Mouse (Mus musculus): ENCODE data around the gene Taz. TPM values are rescaled to one million over a fixed set of nuclear protein-coding genes. Genes with fewer than 3 reads are reported as not detected.
A peak's percentile ranks its signal among the peaks of the same experiment; 100 is the strongest.

The Taz gene
- total and polyA plus RNA-seq, 3 experiments = 28.0 to 34.1 TPM; not detected in 1

- TF ChIP-seq MYC (IDR thresholded peaks at IDR 0.05; ENCODE audit: low read depth, low read length) (peak; percentile 95), TAL1 (IDR thresholded peaks at IDR 0.05; ENCODE audit: low read length) (no peak), MEF2A (IDR thresholded peaks at IDR 0.05; ENCODE audit: extremely low read depth, insufficient replicate concordance, low read depth, low read length, poor library complexity, severe bottlenecking) (no peak), CTCF (IDR thresholded peaks at IDR 0.05 in 2 of 3, conservative IDR thresholded peaks at IDR 0.05 in 1 of 3; ENCODE audit: control insufficient read depth in 1 of 3, insufficient read depth in 1 of 3, low read depth in 2 of 3, low read length in 3 of 3, poor library complexity in 1 of 3, severe bottlenecking in 1 of 3) (no peak), RCOR1 (IDR thresholded peaks at IDR 0.05; ENCODE audit: low read depth, low read length) (no peak), TBP (IDR thresholded peaks at IDR 0.05; ENCODE audit: low read depth, low read length) (no peak), RAD21 (IDR thresholded peaks at IDR 0.05; ENCODE audit: low read depth, low read length) (no peak), MAX (IDR thresholded peaks at IDR 0.05; ENCODE audit: low read length) (peak; percentile 91)
These were observed 12.0 kb upstream of the Taz start (continued) for GRCm38 (mm10) chrX:74269736-74270061.

GRCm38 (mm10) chrX:74270062-74270901 lies 11.4 kb upstream of the Taz start, which contains the start of gene Rpl10:
Rpl10 (plus strand) TSS chrX:74270812.
- H3K27me3 ChIP-seq (ENCODE audit: control insufficient read depth in 1 of 2, insufficient read depth in 2 of 2, low read length in 2 of 2) = no peaks in the 10 kb centered on the region
- peak; percentile 96 for DNase-seq (ENCODE audit: low read depth, low spot score)
- peak; percentile 82 for TF ChIP-seq MAX (IDR thresholded peaks at IDR 0.05; ENCODE audit: low read length)
- TF ChIP-seq POLR2A (IDR thresholded peaks at IDR 0.05; ENCODE audit: control insufficient read depth in 1 of 2, insufficient read depth in 1 of 2, low read depth in 1 of 2, low read length in 2 of 2, poor library complexity in 1 of 2) = peak in 1 of 2 experiments; percentile 97
- peak; percentile 78 for TF ChIP-seq KAT2A (conservative IDR thresholded peaks at IDR 0.05; ENCODE audit: low read depth, low read length)
- TF ChIP-seq CHD1 (IDR thresholded peaks at IDR 0.05; ENCODE audit: low read depth, low read length) = no peak
- no peak for TF ChIP-seq MEF2A (IDR thresholded peaks at IDR 0.05; ENCODE audit: extremely low read depth, insufficient replicate concordance, low read depth, low read length, poor library complexity, severe bottlenecking)
- TF ChIP-seq MYC (IDR thresholded peaks at IDR 0.05; ENCODE audit: low read depth, low read length) = peak; percentile 72; the same call in 1 of the 2 replicates
- TF ChIP-seq NRF1 (IDR thresholded peaks at IDR 0.05; ENCODE audit: insufficient read depth, low read depth, low read length, poor library complexity, severe bottlenecking) = peak; percentile 95
- TF ChIP-seq UBTF (IDR thresholded peaks at IDR 0.05; ENCODE audit: borderline replicate concordance, insufficient read depth, low read depth, low read length) = no peak
- TF ChIP-seq TCF12 (IDR thresholded peaks at IDR 0.05; ENCODE audit: low read depth, low read length) = peak; percentile 81
- peak; percentile 32; the same call in 1 of the 2 replicates for TF ChIP-seq GATA1 (IDR thresholded peaks at IDR 0.05; ENCODE audit: low read depth, low read length)
- TF ChIP-seq POLR2AphosphoS5 (IDR thresholded peaks at IDR 0.05; ENCODE audit: borderline replicate concordance, low read depth, low read length) = peak; percentile 91; the same call in 1 of the 2 replicates
- no peak for TF ChIP-seq CHD2 (IDR thresholded peaks at IDR 0.05; ENCODE audit: low read length)
- peak; percentile 37 for TF ChIP-seq SIN3A (IDR thresholded peaks at IDR 0.05; ENCODE audit: low read length)
- TF ChIP-seq POLR2AphosphoS2 (IDR thresholded peaks at IDR 0.05; ENCODE audit: low read length) = no peak; the same call in 1 of the 2 replicates
- no peak for TF ChIP-seq SMC3 (IDR thresholded peaks at IDR 0.05; ENCODE audit: low read depth, low read length)
- TF ChIP-seq ZNF384 (IDR thresholded peaks at IDR 0.05; ENCODE audit: low read depth, low read length) = peak; percentile 91
- no peak; the same call in 1 of the 2 replicates for TF ChIP-seq E2F4 (IDR thresholded peaks at IDR 0.05; ENCODE audit: borderline replicate concordance, low read depth, low read length)
- no peak for TF ChIP-seq CTCF (IDR thresholded peaks at IDR 0.05 in 2 of 3, conservative IDR thresholded peaks at IDR 0.05 in 1 of 3; ENCODE audit: control insufficient read depth in 1 of 3, insufficient read depth in 1 of 3, low read depth in 2 of 3, low read length in 3 of 3, poor library complexity in 1 of 3, severe bottlenecking in 1 of 3)
- TF ChIP-seq HCFC1 (IDR thresholded peaks at IDR 0.05; ENCODE audit: low read depth, low read length) = peak; percentile 90
- peak; percentile 92 for TF ChIP-seq ZMIZ1 (IDR thresholded peaks at IDR 0.05; ENCODE audit: low read depth, low read length)
- TF ChIP-seq TBP (IDR thresholded peaks at IDR 0.05; ENCODE audit: low read depth, low read length) = peak; percentile 99
- no peak for TF ChIP-seq USF2 (IDR thresholded peaks at IDR 0.05; ENCODE audit: borderline replicate concordance in 1 of 2, insufficient read depth in 1 of 2, low read depth in 1 of 2, low read length in 2 of 2)
- TF ChIP-seq MAFK (IDR thresholded peaks at IDR 0.05; ENCODE audit: borderline replicate concordance, low read depth, low read length) = no peak
- peak; percentile 2; the same call in 1 of the 2 replicates for TF ChIP-seq ETS1 (IDR thresholded peaks at IDR 0.05; ENCODE audit: low read depth, low read length)
- peak in 1 of 2 experiments; percentile 21; a peak in 1 of 4 replicates for TF ChIP-seq EP300 (IDR thresholded peaks at IDR 0.05; ENCODE audit: low read depth in 1 of 2, low read length in 2 of 2)
- TF ChIP-seq MYB (IDR thresholded peaks at IDR 0.05; ENCODE audit: low read depth, low read length) = no peak
- TF ChIP-seq MXI1 (IDR thresholded peaks at IDR 0.05; ENCODE audit: low read depth, low read length) = peak; percentile 76
- peak; percentile 93 for TF ChIP-seq ELF1 (IDR thresholded peaks at IDR 0.05; ENCODE audit: low read depth, low read length)
- no peak for TF ChIP-seq RCOR1 (IDR thresholded peaks at IDR 0.05; ENCODE audit: low read depth, low read length)

More at GRCm38 (mm10) chrX:74270062-74270901, 11.4 kb upstream of the Taz start, which contains the start of gene Rpl10:
- Histone ChIP-seq H3K36me3 (ENCODE audit: control insufficient read depth in 1 of 2, insufficient read depth in 2 of 2, low read length in 2 of 2) (peaks cover 0 to 7% of the 10 kb centered on the region in 2 experiments; a peak in 1 of 4 replicates), H3K9me3 (replicated peaks; ENCODE audit: insufficient read depth, low read length) (no peaks in the 10 kb centered on the region), H3K79me2 (ENCODE audit: control insufficient read depth, insufficient read depth, low read length, poor library complexity) (peaks cover 19% of the 10 kb centered on the region), H3K9ac (ENCODE audit: control insufficient read depth, low read depth, low read length, poor library complexity, severe bottlenecking) (peak within 1 kb of the TSS; percentile 96), H3K27ac (ENCODE audit: control insufficient read depth, low read depth, low read length) (peak within 1 kb of the TSS; percentile 96), H3K4me3 (ENCODE audit: control insufficient read depth in 1 of 2, insufficient read depth in 1 of 2, low read depth in 2 of 2, low read length in 2 of 2) (peak within 1 kb of the TSS; percentile 67 to 91), H3K4me1 (ENCODE audit: control insufficient read depth in 1 of 2, insufficient read depth in 2 of 2, low read length in 2 of 2) (peaks cover 0 to 7% of the 10 kb centered on the region in 2 experiments; a peak in 3 of 4 replicates)
